Mouse (Mus musculus): Measurements from ENCODE around the gene Smg5.
"Not testable (repeated sequence)": the region's sequence is repeated elsewhere in the genome, so short reads cannot be mapped to it uniquely, and the experiment has no call there.

GRCm38 (mm10) chr3:88372643-88373042 lies 36.6 kb downstream of the Smg5 start, which contains the start of gene Bglap3:
- not testable (repeated sequence) for TF ChIP-seq CTCF (IDR thresholded peaks at IDR 0.05; ENCODE audit: low read depth); EP300 (optimal IDR thresholded peaks at IDR 0.05)
